Mouse (Mus musculus) cerebellum, adult 2 months (tissue): Measurements from ENCODE around the gene Nr1h4. TPM values are rescaled to one million over a fixed set of nuclear protein-coding genes. Genes with fewer than 3 reads are reported as not detected.

Source experiments
- DNase-seq, 2 experiments: peaks; one replicate each; pipeline ENCODE4 v3.0.0; 2021
- H3K27ac ChIP-seq: fragments of 200-500 bp; 2 replicates; pipeline ENCODE4 v1.5.1; 2012; ENCODE audit warnings: low read length, control low read depth, inconsistent platforms; ENCODE audit not compliant: insufficient read depth
- H3K27me3 ChIP-seq: fragments of 200-500 bp; 2 replicates; pipeline ENCODE4 v1.6.1; 2012; ENCODE audit warnings: inconsistent platforms, mild to moderate bottlenecking, low read length, moderate library complexity; ENCODE audit not compliant: control insufficient read depth, insufficient read depth
- H3K4me1 ChIP-seq: fragments of 200-500 bp; 2 replicates; pipeline ENCODE4 v1.6.1; 2011; ENCODE audit warnings: low read length; ENCODE audit not compliant: control insufficient read depth, insufficient read depth
- H3K4me3 ChIP-seq: fragments of 200-500 bp; replicated peaks from 2 replicates; pipeline ENCODE3; 2011; ENCODE audit warnings: mild to moderate bottlenecking, low read depth, low read length, control low read depth; ENCODE audit not compliant: insufficient read depth
- CTCF ChIP-seq: fragments of 200-500 bp; IDR thresholded peaks from 2 replicates; pipeline ENCODE4 v1.5.1; 2011; ENCODE audit warnings: low read depth, mild to moderate bottlenecking, control low read depth, low read length, moderate library complexity, borderline replicate concordance; ENCODE audit not compliant: insufficient read depth
- POLR2A ChIP-seq: fragments of 200-500 bp; IDR thresholded peaks from 2 replicates; pipeline ENCODE4 v1.6.1; 2011; ENCODE audit warnings: low read length, control low read depth, borderline replicate concordance; ENCODE audit not compliant: insufficient read depth
- WGBS: fragments of 180-500 bp; shearing (Covaris S2); methylation state at CpG from one replicate; pipeline ENCODE4 v1.1.7; 2018; 5-methylcytosine and 5-hydroxymethylcytosine counted together
- polyA plus RNA-seq: library from polyadenylated mRNA; depleted of rRNA; stranded (reverse); fragments of >200 nt; gene quantifications from 2 replicates; pipeline ENCODE4 v1.2.3, GENCODE M21; 2012; rRNA removed

The Nr1h4 gene
- polyA plus RNA-seq, 1 experiment, result 0.08 TPM

- 97% methylated on average over 2 of the region's 2 CpGs for WGBS
- TF ChIP-seq CTCF (no peak), POLR2A (no peak)
- no peaks in the 10 kb centered on the region for H3K4me1 ChIP-seq
These were observed 115.4 kb downstream of the Nr1h4 start for GRCm38 (mm10) chr10:89417966-89418365.

GRCm38 (mm10) chr10:89415478-89415877 is 117.9 kb downstream of the Nr1h4 start:
- Histone ChIP-seq H3K27me3 (no peaks in the 10 kb centered on the region), H3K27ac (no peak overlapping the region), H3K4me3 (no peak overlapping the region), H3K4me1 (no peaks in the 10 kb centered on the region)
- whole genome bisulfite sequencing, result 80% methylated on average over 3 of the region's 3 CpGs
- TF ChIP-seq POLR2A (no peak), CTCF (no peak)
- no peak for DNase-seq

More at GRCm38 (mm10) chr10:89417966-89418365, 115.4 kb downstream of the Nr1h4 start:
- Histone ChIP-seq H3K27ac (no peak overlapping the region), H3K4me3 (no peak overlapping the region), H3K27me3 (no peaks in the 10 kb centered on the region)
- DNase-seq, result no peak

- no peak for TF ChIP-seq CTCF
- TF ChIP-seq POLR2A, result no peak
- no peak for DNase-seq
- Histone ChIP-seq H3K27ac (no peak overlapping the region), H3K27me3 (no peaks in the 10 kb centered on the region; the same call in 1 of the 2 replicates), H3K4me3 (no peak overlapping the region), H3K4me1 (no peaks in the 10 kb centered on the region)
- 92% methylated on average over 1 of the region's 1 CpGs for WGBS
These were observed 125.8 kb downstream of the Nr1h4 start for GRCm38 (mm10) chr10:89407551-89407950.

GRCm38 (mm10) chr10:89406733-89407484 is 126.5 kb downstream of the Nr1h4 start:
- no peaks in the 10 kb centered on the region; the same call in 1 of the 2 replicates for H3K27me3 ChIP-seq
- no peaks in the 10 kb centered on the region for H3K4me1 ChIP-seq
- DNase-seq, result no peak
- H3K27ac ChIP-seq, result no peak overlapping the region
- H3K4me3 ChIP-seq, result no peak overlapping the region
- no peak for TF ChIP-seq CTCF
- no peak for TF ChIP-seq POLR2A
- WGBS, result 81% methylated on average over 5 of the region's 6 CpGs

GRCm38 (mm10) chr10:89404936-89405335 is 128.4 kb downstream of the Nr1h4 start:
- no peaks in the 10 kb centered on the region; the same call in 1 of the 2 replicates for H3K27me3 ChIP-seq
- TF ChIP-seq POLR2A, result no peak
- TF ChIP-seq CTCF, result no peak

More at GRCm38 (mm10) chr10:89404936-89405335, 128.4 kb downstream of the Nr1h4 start:
- no peak for DNase-seq
- H3K4me3 ChIP-seq, result no peak overlapping the region
- 91% methylated on average over 4 of the region's 4 CpGs for WGBS
- H3K4me1 ChIP-seq, result no peaks in the 10 kb centered on the region
- H3K27ac ChIP-seq, result no peak overlapping the region

Other genes with a start within 250 kb of the Nr1h4 start
- gene Ano4, start 188.8 kb downstream of the Nr1h4 start, polyA plus RNA-seq, result 14.0 and 17.9 TPM in 2 replicates
- gene Gas2l3, start 89.6 kb downstream of the Nr1h4 start, polyA plus RNA-seq, result 1.5 and 1.9 TPM in 2 replicates
- gene Slc17a8, start 87.7 kb upstream of the Nr1h4 start, polyA plus RNA-seq, result 0.27 and 0.36 TPM in 2 replicates
- gene Scyl2, start 152.7 kb upstream of the Nr1h4 start, polyA plus RNA-seq, result 29.7 and 31.5 TPM in 2 replicates
- 18.0 and 18.7 TPM in 2 replicates for gene Actr6, start 198.7 kb upstream of the Nr1h4 start, polyA plus RNA-seq
- gene Uhrf1bp1l, start 211.4 kb upstream of the Nr1h4 start, polyA plus RNA-seq, result 52.4 and 56.8 TPM in 2 replicates